Mouse (Mus musculus): ENCODE results near the gene Grap. TPM values are rescaled to one million over a fixed set of nuclear protein-coding genes. Genes with fewer than 3 reads are reported as not detected.

The Grap gene
- polyA plus RNA-seq, 2 experiments = 1.6 to 2.1 TPM

GRCm38 (mm10) chr11:61713157-61713855, 60.2 kb downstream of the Grap start:
- DNase-seq (ENCODE audit: low read depth in 3 of 3, low spot score in 3 of 3) = no peak
- H3K36me3 ChIP-seq (replicated peaks; ENCODE audit: control insufficient read depth, insufficient read depth, low read depth) = no peaks in the 10 kb centered on the region
- no peaks in the 10 kb centered on the region for H3K9me3 ChIP-seq (ENCODE audit: control insufficient read depth, low read length)
- H3K27ac ChIP-seq = no peak overlapping the region
- 58% methylated on average over 15 of the region's 15 CpGs for WGBS (ENCODE audit: insufficient replicate concordance)
- no peak overlapping the region for H3K4me3 ChIP-seq (ENCODE audit: insufficient read depth in 1 of 2, low read depth in 2 of 2, low read length in 2 of 2)
- H3K4me2 ChIP-seq (ENCODE audit: low read depth) = no peak overlapping the region
- ATAC-seq (ENCODE audit: insufficient read depth) = no peak
- H3K27me3 ChIP-seq (ENCODE audit: control insufficient read depth, insufficient read depth, low read length) = no peaks in the 10 kb centered on the region
- no peaks in the 10 kb centered on the region for H3K4me1 ChIP-seq (replicated peaks; ENCODE audit: control insufficient read depth in 2 of 2, insufficient read depth in 2 of 2, low read length in 1 of 2)
- no peak overlapping the region for H3K9ac ChIP-seq (replicated peaks)
- TF ChIP-seq CTCF (IDR thresholded peaks at IDR 0.05; ENCODE audit: low read depth) (no peak), EP300 (IDR thresholded peaks at IDR 0.05; ENCODE audit: low read depth) (no peak)

GRCm38 (mm10) chr11:61714346-61715117, 61.5 kb downstream of the Grap start:
- Histone ChIP-seq H3K9me3 (ENCODE audit: control insufficient read depth, low read length) (no peaks in the 10 kb centered on the region), H3K4me3 (ENCODE audit: insufficient read depth in 1 of 2, low read depth in 2 of 2, low read length in 2 of 2) (no peak overlapping the region), H3K27ac (no peak overlapping the region), H3K4me2 (ENCODE audit: low read depth) (no peak overlapping the region), H3K27me3 (ENCODE audit: control insufficient read depth, insufficient read depth, low read length) (no peaks in the 10 kb centered on the region), H3K4me1 (replicated peaks; ENCODE audit: control insufficient read depth in 2 of 2, insufficient read depth in 2 of 2, low read length in 1 of 2) (no peaks in the 10 kb centered on the region), H3K36me3 (replicated peaks; ENCODE audit: control insufficient read depth, insufficient read depth, low read depth) (no peaks in the 10 kb centered on the region), H3K9ac (replicated peaks) (no peak overlapping the region)
- DNase-seq (ENCODE audit: low read depth in 3 of 3, low spot score in 3 of 3) = peak; percentile 55 to 62 (median 58)
- peak; percentile 71 for ATAC-seq (ENCODE audit: insufficient read depth)
- TF ChIP-seq CTCF (IDR thresholded peaks at IDR 0.05; ENCODE audit: low read depth) = peak; percentile 94
- no peak for TF ChIP-seq EP300 (IDR thresholded peaks at IDR 0.05; ENCODE audit: low read depth)
- WGBS (ENCODE audit: insufficient replicate concordance) = 25% methylated on average over 11 of the region's 11 CpGs

GRCm38 (mm10) chr11:61715130-61715529, 62.1 kb downstream of the Grap start:
- H3K9me3 ChIP-seq (ENCODE audit: control insufficient read depth, low read length) = no peaks in the 10 kb centered on the region
- H3K9ac ChIP-seq (replicated peaks) = no peak overlapping the region
- ATAC-seq (ENCODE audit: insufficient read depth) (peak; percentile 31; the same call in 1 of the 2 replicates), DNase-seq (ENCODE audit: low read depth in 3 of 3, low spot score in 3 of 3) (no peak)
- no peaks in the 10 kb centered on the region for H3K36me3 ChIP-seq (replicated peaks; ENCODE audit: control insufficient read depth, insufficient read depth, low read depth)
- H3K27me3 ChIP-seq (ENCODE audit: control insufficient read depth, insufficient read depth, low read length) = no peaks in the 10 kb centered on the region
- no peak overlapping the region for H3K4me3 ChIP-seq (ENCODE audit: insufficient read depth in 1 of 2, low read depth in 2 of 2, low read length in 2 of 2)
- WGBS (ENCODE audit: insufficient replicate concordance) = 45% methylated on average over 6 of the region's 6 CpGs
- no peak overlapping the region for H3K27ac ChIP-seq
- TF ChIP-seq CTCF (IDR thresholded peaks at IDR 0.05; ENCODE audit: low read depth) (no peak), EP300 (IDR thresholded peaks at IDR 0.05; ENCODE audit: low read depth) (no peak)
- H3K4me2 ChIP-seq (ENCODE audit: low read depth) = no peak overlapping the region
- H3K4me1 ChIP-seq (replicated peaks; ENCODE audit: control insufficient read depth in 2 of 2, insufficient read depth in 2 of 2, low read length in 1 of 2) = no peaks in the 10 kb centered on the region

GRCm38 (mm10) chr11:61717990-61718389, 64.9 kb downstream of the Grap start:
- H3K36me3 ChIP-seq (replicated peaks; ENCODE audit: control insufficient read depth, insufficient read depth, low read depth) = no peaks in the 10 kb centered on the region
- no peak for TF ChIP-seq CTCF (IDR thresholded peaks at IDR 0.05; ENCODE audit: low read depth)
- no peak for TF ChIP-seq EP300 (IDR thresholded peaks at IDR 0.05; ENCODE audit: low read depth)
- no peaks in the 10 kb centered on the region for H3K4me1 ChIP-seq (replicated peaks; ENCODE audit: control insufficient read depth in 2 of 2, insufficient read depth in 2 of 2, low read length in 1 of 2)
- H3K4me3 ChIP-seq (ENCODE audit: insufficient read depth in 1 of 2, low read depth in 2 of 2, low read length in 2 of 2) = no peak overlapping the region
- WGBS (ENCODE audit: insufficient replicate concordance) = 44% methylated on average over 5 of the region's 5 CpGs
- H3K27me3 ChIP-seq (ENCODE audit: control insufficient read depth, insufficient read depth, low read length) = no peaks in the 10 kb centered on the region
- H3K9me3 ChIP-seq (ENCODE audit: control insufficient read depth, low read length) = no peaks in the 10 kb centered on the region
- ATAC-seq (ENCODE audit: insufficient read depth) = no peak
- no peak overlapping the region for H3K27ac ChIP-seq
- H3K4me2 ChIP-seq (ENCODE audit: low read depth) = no peak overlapping the region
- no peak overlapping the region for H3K9ac ChIP-seq (replicated peaks)
- DNase-seq (ENCODE audit: low read depth in 3 of 3, low spot score in 3 of 3) = no peak

GRCm38 (mm10) chr11:61719387-61719786, 66.3 kb downstream of the Grap start:
- DNase-seq (ENCODE audit: low read depth in 3 of 3, low spot score in 3 of 3) = no peak
- ATAC-seq (ENCODE audit: insufficient read depth) = no peak
- Histone ChIP-seq H3K9me3 (ENCODE audit: control insufficient read depth, low read length) (no peaks in the 10 kb centered on the region), H3K27ac (no peak overlapping the region), H3K9ac (replicated peaks) (no peak overlapping the region), H3K36me3 (replicated peaks; ENCODE audit: control insufficient read depth, insufficient read depth, low read depth) (no peaks in the 10 kb centered on the region), H3K4me1 (replicated peaks; ENCODE audit: control insufficient read depth in 2 of 2, insufficient read depth in 2 of 2, low read length in 1 of 2) (no peaks in the 10 kb centered on the region), H3K4me2 (ENCODE audit: low read depth) (no peak overlapping the region), H3K27me3 (ENCODE audit: control insufficient read depth, insufficient read depth, low read length) (no peaks in the 10 kb centered on the region), H3K4me3 (ENCODE audit: insufficient read depth in 1 of 2, low read depth in 2 of 2, low read length in 2 of 2) (no peak overlapping the region)
- no peak for TF ChIP-seq CTCF (IDR thresholded peaks at IDR 0.05; ENCODE audit: low read depth)
- TF ChIP-seq EP300 (IDR thresholded peaks at IDR 0.05; ENCODE audit: low read depth) = no peak
- WGBS (ENCODE audit: insufficient replicate concordance) = 56% methylated on average over 3 of the region's 3 CpGs
